Mouse (Mus musculus) cortical plate, adult 2 months (tissue): ENCODE measurements around the gene 9530002B09Rik. TPM values are rescaled to one million over a fixed set of nuclear protein-coding genes. Genes with fewer than 3 reads are reported as not detected.

ENCODE experiments used
- H3K27ac ChIP-seq: fragments of 200-500 bp; 2 replicates; pipeline ENCODE4 v1.5.1; 2012; ENCODE audit warnings: low read length, control low read depth, inconsistent platforms; ENCODE audit not compliant: insufficient read depth
- H3K4me1 ChIP-seq: fragments of 200-500 bp; 2 replicates; pipeline ENCODE4 v1.6.1; 2011; ENCODE audit warnings: low read length; ENCODE audit not compliant: control insufficient read depth, insufficient read depth
- H3K4me3 ChIP-seq: fragments of 200-500 bp; 2 replicates; pipeline ENCODE4 v1.5.1; 2011; ENCODE audit warnings: mild to moderate bottlenecking, low read length, control low read depth; ENCODE audit not compliant: insufficient read depth
- CTCF ChIP-seq: fragments of 200-500 bp; IDR thresholded peaks from 2 replicates; pipeline ENCODE4 v1.5.1; 2011; ENCODE audit warnings: mild to moderate bottlenecking, control low read depth, low read length; ENCODE audit not compliant: insufficient read depth; ENCODE audit errors: extremely low read depth
- POLR2A ChIP-seq: fragments of 200-500 bp; IDR thresholded peaks from 2 replicates; pipeline ENCODE4 v1.6.1; 2011; ENCODE audit warnings: mild to moderate bottlenecking, low read length, control low read depth; ENCODE audit not compliant: insufficient read depth; ENCODE audit errors: extremely low read depth
- polyA plus RNA-seq: library from polyadenylated mRNA; depleted of rRNA; stranded (reverse); fragments of >200 nt; gene quantifications from 2 replicates; pipeline ENCODE4 v1.2.3, GENCODE M21; 2012; rRNA removed

9530002B09Rik gene
- not detected in 2 replicates for polyA plus RNA-seq

- Histone ChIP-seq H3K4me3 (no peak within 1 kb of the TSS), H3K27ac (no peak within 1 kb of the TSS), H3K4me1 (no peaks in the 10 kb centered on the region)
- no peak for TF ChIP-seq CTCF
- no peak for TF ChIP-seq POLR2A
Observed at GRCm38 (mm10) chr4:122688975-122689374, at the start of gene 9530002B09Rik. 9530002B09Rik (plus strand) TSS chr4:122689275.

Other genes starting within 250 kb of the 9530002B09Rik start
- 117 and 120 TPM in 2 replicates for gene Ppt1, start 147.0 kb downstream of the 9530002B09Rik start, polyA plus RNA-seq
- 134 and 146 TPM in 2 replicates for gene Cap1, start 196.8 kb downstream of the 9530002B09Rik start, polyA plus RNA-seq